Mouse (Mus musculus): ENCODE results near the gene Mfsd4b3. TPM values are rescaled to one million over a fixed set of nuclear protein-coding genes. Genes with fewer than 3 reads are reported as not detected.

The Mfsd4b3 gene
- polyA plus RNA-seq, 1 experiment from 2014 or later: 1.6 TPM

- Histone ChIP-seq H3K9ac (ENCODE audit: low read length) (no peak overlapping the region), H3K27me3 (ENCODE audit: control insufficient read depth, insufficient read depth, low read length) (no peaks in the 10 kb centered on the region), H3K36me3 (ENCODE audit: control insufficient read depth, insufficient read depth) (no peaks in the 10 kb centered on the region), H3K9me3 (replicated peaks; ENCODE audit: control insufficient read depth, low read length) (peaks cover 14% of the 10 kb centered on the region), H3K4me2 (ENCODE audit: low read depth, low read length) (no peak overlapping the region), H3K4me3 (ENCODE audit: low read length) (no peak overlapping the region), H3K4me1 (ENCODE audit: control insufficient read depth, insufficient read depth, low read length) (no peaks in the 10 kb centered on the region), H3K27ac (ENCODE audit: low read length) (no peak overlapping the region)
- ATAC-seq (replicated peaks; ENCODE audit: extremely low read depth, insufficient read depth, low FRiP score): no peak
- 59% methylated on average over 1 of the region's 1 CpGs for WGBS
Measured at GRCm38 (mm10) chr10:39978231-39978630, 18.3 kb upstream of the Mfsd4b3 start.

GRCm38 (mm10) chr10:39977346-39977745, 17.4 kb upstream of the Mfsd4b3 start:
- 85% methylated on average over 4 of the region's 4 CpGs for WGBS
- no peak for ATAC-seq (replicated peaks; ENCODE audit: extremely low read depth, insufficient read depth, low FRiP score)

GRCm38 (mm10) chr10:39975771-39976170, 15.8 kb upstream of the Mfsd4b3 start:
- ATAC-seq (replicated peaks; ENCODE audit: extremely low read depth, insufficient read depth, low FRiP score): no peak

More at GRCm38 (mm10) chr10:39977346-39977745, 17.4 kb upstream of the Mfsd4b3 start:
- Histone ChIP-seq H3K9me3 (replicated peaks; ENCODE audit: control insufficient read depth, low read length) (peaks cover 14% of the 10 kb centered on the region), H3K4me3 (ENCODE audit: low read length) (no peak overlapping the region), H3K27me3 (ENCODE audit: control insufficient read depth, insufficient read depth, low read length) (no peaks in the 10 kb centered on the region), H3K27ac (ENCODE audit: low read length) (no peak overlapping the region), H3K9ac (ENCODE audit: low read length) (no peak overlapping the region), H3K4me1 (ENCODE audit: control insufficient read depth, insufficient read depth, low read length) (no peaks in the 10 kb centered on the region), H3K4me2 (ENCODE audit: low read depth, low read length) (no peak overlapping the region), H3K36me3 (ENCODE audit: control insufficient read depth, insufficient read depth) (no peaks in the 10 kb centered on the region)

GRCm38 (mm10) chr10:39974982-39975381, 15.0 kb upstream of the Mfsd4b3 start:
- no peak for ATAC-seq (replicated peaks; ENCODE audit: extremely low read depth, insufficient read depth, low FRiP score)
- Histone ChIP-seq H3K4me2 (ENCODE audit: low read depth, low read length) (no peak overlapping the region), H3K27me3 (ENCODE audit: control insufficient read depth, insufficient read depth, low read length) (no peaks in the 10 kb centered on the region), H3K36me3 (ENCODE audit: control insufficient read depth, insufficient read depth) (no peaks in the 10 kb centered on the region), H3K27ac (ENCODE audit: low read length) (no peak overlapping the region), H3K9ac (ENCODE audit: low read length) (no peak overlapping the region), H3K4me3 (ENCODE audit: low read length) (no peak overlapping the region), H3K9me3 (replicated peaks; ENCODE audit: control insufficient read depth, low read length) (peaks cover 14% of the 10 kb centered on the region), H3K4me1 (ENCODE audit: control insufficient read depth, insufficient read depth, low read length) (no peaks in the 10 kb centered on the region)
- 66% methylated on average over 11 of the region's 11 CpGs for WGBS

More at GRCm38 (mm10) chr10:39975771-39976170, 15.8 kb upstream of the Mfsd4b3 start:
- H3K36me3 ChIP-seq (ENCODE audit: control insufficient read depth, insufficient read depth): no peaks in the 10 kb centered on the region
- no peak overlapping the region for H3K9ac ChIP-seq (ENCODE audit: low read length)
- no peaks in the 10 kb centered on the region for H3K4me1 ChIP-seq (ENCODE audit: control insufficient read depth, insufficient read depth, low read length)
- no peak overlapping the region for H3K4me2 ChIP-seq (ENCODE audit: low read depth, low read length)
- H3K4me3 ChIP-seq (ENCODE audit: low read length): no peak overlapping the region
- peaks cover 14% of the 10 kb centered on the region for H3K9me3 ChIP-seq (replicated peaks; ENCODE audit: control insufficient read depth, low read length)
- 42% methylated on average over 2 of the region's 2 CpGs for WGBS
- H3K27me3 ChIP-seq (ENCODE audit: control insufficient read depth, insufficient read depth, low read length): no peaks in the 10 kb centered on the region
- H3K27ac ChIP-seq (ENCODE audit: low read length): no peak overlapping the region

- ATAC-seq (replicated peaks; ENCODE audit: extremely low read depth, insufficient read depth, low FRiP score): no peak
Measured at GRCm38 (mm10) chr10:39967512-39967911, 7.6 kb upstream of the Mfsd4b3 start.

GRCm38 (mm10) chr10:39961906-39962305, 2.0 kb upstream of the Mfsd4b3 start:
- no peaks in the 10 kb centered on the region for H3K36me3 ChIP-seq (ENCODE audit: control insufficient read depth, insufficient read depth)
- no peak overlapping the region for H3K9ac ChIP-seq (ENCODE audit: low read length)
- WGBS: 29% methylated on average over 1 of the region's 1 CpGs
- H3K27ac ChIP-seq (ENCODE audit: low read length): no peak overlapping the region
- H3K4me2 ChIP-seq (ENCODE audit: low read depth, low read length): no peak overlapping the region
- no peaks in the 10 kb centered on the region for H3K27me3 ChIP-seq (ENCODE audit: control insufficient read depth, insufficient read depth, low read length)
- no peaks in the 10 kb centered on the region for H3K9me3 ChIP-seq (replicated peaks; ENCODE audit: control insufficient read depth, low read length)
- no peak overlapping the region for H3K4me3 ChIP-seq (ENCODE audit: low read length)
- no peak for ATAC-seq (replicated peaks; ENCODE audit: extremely low read depth, insufficient read depth, low FRiP score)
- H3K4me1 ChIP-seq (ENCODE audit: control insufficient read depth, insufficient read depth, low read length): peaks cover 9% of the 10 kb centered on the region

More at GRCm38 (mm10) chr10:39967512-39967911, 7.6 kb upstream of the Mfsd4b3 start:
- no peak overlapping the region for H3K9ac ChIP-seq (ENCODE audit: low read length)
- WGBS: 80% methylated on average over 3 of the region's 3 CpGs
- H3K4me1 ChIP-seq (ENCODE audit: control insufficient read depth, insufficient read depth, low read length): no peaks in the 10 kb centered on the region
- H3K4me3 ChIP-seq (ENCODE audit: low read length): no peak overlapping the region
- H3K27me3 ChIP-seq (ENCODE audit: control insufficient read depth, insufficient read depth, low read length): no peaks in the 10 kb centered on the region
- H3K36me3 ChIP-seq (ENCODE audit: control insufficient read depth, insufficient read depth): no peaks in the 10 kb centered on the region
- no peak overlapping the region for H3K4me2 ChIP-seq (ENCODE audit: low read depth, low read length)
- no peak overlapping the region for H3K27ac ChIP-seq (ENCODE audit: low read length)
- H3K9me3 ChIP-seq (replicated peaks; ENCODE audit: control insufficient read depth, low read length): no peaks in the 10 kb centered on the region

- ATAC-seq (replicated peaks; ENCODE audit: extremely low read depth, insufficient read depth, low FRiP score): no peak
- Histone ChIP-seq H3K4me1 (ENCODE audit: control insufficient read depth, insufficient read depth, low read length) (peaks cover 9% of the 10 kb centered on the region), H3K27me3 (ENCODE audit: control insufficient read depth, insufficient read depth, low read length) (no peaks in the 10 kb centered on the region), H3K4me2 (ENCODE audit: low read depth, low read length) (peak overlapping the region; percentile 22; the same call in 1 of the 2 replicates), H3K36me3 (ENCODE audit: control insufficient read depth, insufficient read depth) (no peaks in the 10 kb centered on the region), H3K9me3 (replicated peaks; ENCODE audit: control insufficient read depth, low read length) (no peaks in the 10 kb centered on the region), H3K27ac (ENCODE audit: low read length) (no peak overlapping the region), H3K4me3 (ENCODE audit: low read length) (no peak overlapping the region), H3K9ac (ENCODE audit: low read length) (no peak overlapping the region)
- 44% methylated on average over 11 of the region's 11 CpGs for WGBS
Measured at GRCm38 (mm10) chr10:39960441-39960822, 479 bp upstream of the Mfsd4b3 start.

GRCm38 (mm10) chr10:39958266-39958665, 1.7 kb downstream of the Mfsd4b3 start:
- no peak overlapping the region for H3K4me3 ChIP-seq (ENCODE audit: low read length)
- H3K27me3 ChIP-seq (ENCODE audit: control insufficient read depth, insufficient read depth, low read length): no peaks in the 10 kb centered on the region
- H3K9me3 ChIP-seq (replicated peaks; ENCODE audit: control insufficient read depth, low read length): no peaks in the 10 kb centered on the region
- H3K9ac ChIP-seq (ENCODE audit: low read length): no peak overlapping the region
- peak overlapping the region; percentile 68 for H3K27ac ChIP-seq (ENCODE audit: low read length)
- peaks cover 9% of the 10 kb centered on the region for H3K4me1 ChIP-seq (ENCODE audit: control insufficient read depth, insufficient read depth, low read length)
- no peak overlapping the region for H3K4me2 ChIP-seq (ENCODE audit: low read depth, low read length)
- ATAC-seq (replicated peaks; ENCODE audit: extremely low read depth, insufficient read depth, low FRiP score): no peak
- no peaks in the 10 kb centered on the region for H3K36me3 ChIP-seq (ENCODE audit: control insufficient read depth, insufficient read depth)
- WGBS: 61% methylated on average over 4 of the region's 4 CpGs

GRCm38 (mm10) chr10:39956340-39956878, 3.5 kb downstream of the Mfsd4b3 start:
- no peaks in the 10 kb centered on the region for H3K27me3 ChIP-seq (ENCODE audit: control insufficient read depth, insufficient read depth, low read length)
- no peaks in the 10 kb centered on the region for H3K36me3 ChIP-seq (ENCODE audit: control insufficient read depth, insufficient read depth)
- no peak overlapping the region for H3K4me3 ChIP-seq (ENCODE audit: low read length)
- H3K9ac ChIP-seq (ENCODE audit: low read length): no peak overlapping the region
- no peaks in the 10 kb centered on the region for H3K9me3 ChIP-seq (replicated peaks; ENCODE audit: control insufficient read depth, low read length)
- H3K4me2 ChIP-seq (ENCODE audit: low read depth, low read length): no peak overlapping the region
- peaks cover 9% of the 10 kb centered on the region for H3K4me1 ChIP-seq (ENCODE audit: control insufficient read depth, insufficient read depth, low read length)
- no peak for ATAC-seq (replicated peaks; ENCODE audit: extremely low read depth, insufficient read depth, low FRiP score)
- H3K27ac ChIP-seq (ENCODE audit: low read length): no peak overlapping the region
- WGBS: 69% methylated on average over 2 of the region's 2 CpGs

All from heart, embryonic 16.5 days (tissue).